Mouse (Mus musculus) limb, embryonic 12.5 days (tissue): ENCODE measurements around the gene Rev3l. TPM values are rescaled to one million over a fixed set of nuclear protein-coding genes. Genes with fewer than 3 reads are reported as not detected.
A peak's percentile ranks its signal among the peaks of the same experiment; 100 is the strongest.

Experiments used
- ATAC-seq: fragments of 200-750 bp; cut with Nextera tagmentation; 2 replicates; pipeline ENCODE4 v1.8.0; 2017; ENCODE audit warnings: low read depth, moderate TSS enrichment; ENCODE audit not compliant: insufficient number of reproducible peaks, insufficient read depth, low FRiP score, low TSS enrichment
- H3K27ac ChIP-seq: fragments of 300-500 bp; sonication (generic); 2 replicates; pipeline ENCODE4 v1.5.1; 2016; ENCODE audit warnings: mild to moderate bottlenecking, moderate library complexity
- H3K27me3 ChIP-seq: fragments of 300-500 bp; sonication (generic); 2 replicates; pipeline ENCODE4 v1.6.1; 2016; ENCODE audit warnings: mild to moderate bottlenecking, moderate library complexity
- H3K36me3 ChIP-seq: fragments of 300-500 bp; sonication (generic); 2 replicates; pipeline ENCODE4 v1.6.1; 2016; ENCODE audit warnings: mild to moderate bottlenecking, moderate library complexity
- H3K4me1 ChIP-seq: fragments of 300-500 bp; sonication (generic); replicated peaks from 2 replicates; pipeline ENCODE4 v1.6.1; 2016
- H3K4me2 ChIP-seq: fragments of 300-500 bp; sonication (generic); 2 replicates; pipeline ENCODE4 v1.6.1; 2016; ENCODE audit warnings: mild to moderate bottlenecking, moderate library complexity
- H3K4me3 ChIP-seq: fragments of 300-500 bp; sonication (generic); replicated peaks from 2 replicates; pipeline ENCODE4 v1.5.1; 2016; ENCODE audit warnings: mild to moderate bottlenecking
- H3K9ac ChIP-seq: fragments of 300-500 bp; sonication (generic); replicated peaks from 2 replicates; pipeline ENCODE4 v1.6.1; 2016; ENCODE audit warnings: mild to moderate bottlenecking, moderate library complexity
- H3K9me3 ChIP-seq: fragments of 300-500 bp; sonication (generic); 2 replicates; pipeline ENCODE4 v1.6.1; 2016; ENCODE audit warnings: mild to moderate bottlenecking, moderate library complexity
- WGBS: fragments of 180-500 bp; shearing (Covaris S2); methylation state at CpG from one replicate; pipeline ENCODE4 v1.1.7; 2016; 5-methylcytosine and 5-hydroxymethylcytosine counted together
- polyA plus RNA-seq: library from polyadenylated mRNA; unstranded; fragments of >200 nt; fragmentation: Nextera tagmentation; extraction: Ambion mirVana; gene quantifications from 2 replicates; pipeline ENCODE4 v1.2.1, GENCODE M21; 2016

Gene Rev3l
- polyA plus RNA-seq: 13.8 TPM in 2 replicates

DNA sequence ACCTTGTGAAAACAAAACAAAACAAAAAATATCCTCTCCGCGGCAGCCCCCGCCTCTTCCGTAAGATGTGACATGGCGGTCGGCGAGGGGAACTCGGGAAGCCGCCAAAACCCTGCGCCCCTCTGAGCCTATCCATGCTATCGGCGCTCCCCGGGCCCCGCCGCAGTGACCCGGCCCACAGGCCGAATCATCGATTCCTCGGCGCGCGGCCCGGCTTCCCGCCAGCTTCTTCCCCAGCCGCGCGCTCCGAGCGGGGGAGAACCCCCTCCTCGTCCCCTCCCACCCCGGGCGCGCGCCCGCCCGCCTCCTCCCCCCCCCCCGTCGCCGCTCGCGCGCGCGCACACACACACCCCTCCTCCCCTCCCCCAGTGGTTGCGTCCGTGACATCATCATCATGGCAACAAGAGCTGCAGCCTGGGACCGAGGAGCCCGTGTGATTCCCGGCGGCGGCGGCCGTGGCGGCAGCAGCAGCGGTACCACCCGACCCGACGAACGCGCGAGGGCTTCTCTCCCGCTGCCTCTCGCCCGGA, at the start of gene Rev3l:
Gene Rev3l, plus strand, starts transcription at position 383 of the 530 bp plus-strand sequence.
- under 1% methylated on average over 50 of the region's 64 CpGs for WGBS
- Histone ChIP-seq H3K27ac (peak within 1 kb of the TSS; percentile 99), H3K4me1 (peaks cover 12% of the 10 kb centered on the region), H3K9ac (peak within 1 kb of the TSS; percentile 91), H3K4me3 (peak within 1 kb of the TSS; percentile 77), H3K4me2 (peak within 1 kb of the TSS; percentile 71), H3K9me3 (peaks cover 7% of the 10 kb centered on the region; the same call in 1 of the 2 replicates), H3K36me3 (0 out of 2 replicates have a peak, but pooled peaks cover 3% of the 10 kb centered on the region), H3K27me3 (no peaks in the 10 kb centered on the region)
- ATAC-seq: peak; percentile 81

DNA sequence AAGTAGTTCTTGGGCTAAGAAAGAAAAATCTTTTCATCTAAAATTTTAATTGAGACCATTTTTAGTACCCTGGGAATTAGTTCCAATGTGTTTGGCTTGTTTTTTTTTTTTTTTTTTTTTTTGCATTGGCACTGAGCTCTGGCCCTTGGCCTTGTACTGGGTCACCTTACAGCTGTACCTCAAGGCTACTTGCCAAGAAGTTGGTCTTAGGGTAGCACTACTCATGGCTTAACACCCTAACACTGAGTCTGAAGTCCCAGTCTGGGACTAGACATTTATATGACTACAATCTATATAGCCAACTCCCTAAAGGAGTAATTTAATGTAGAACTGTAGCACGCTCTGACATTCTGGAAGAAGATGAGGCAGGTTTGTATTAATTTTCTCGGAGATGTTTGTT, 49.4 kb upstream of the Rev3l start:
- no peak overlapping the region for H3K9ac ChIP-seq
- H3K27me3 ChIP-seq: no peaks in the 10 kb centered on the region
- ATAC-seq: no peak
- H3K9me3 ChIP-seq: no peaks in the 10 kb centered on the region
- peaks cover 3% of the 10 kb centered on the region; the same call in 1 of the 2 replicates for H3K36me3 ChIP-seq
- H3K27ac ChIP-seq: no peak overlapping the region
- peaks cover 5% of the 10 kb centered on the region; the same call in 1 of the 2 replicates for H3K4me1 ChIP-seq
- WGBS: 81% methylated on average over 2 of the region's 2 CpGs
- no peak overlapping the region for H3K4me2 ChIP-seq
- no peak overlapping the region for H3K4me3 ChIP-seq

DNA sequence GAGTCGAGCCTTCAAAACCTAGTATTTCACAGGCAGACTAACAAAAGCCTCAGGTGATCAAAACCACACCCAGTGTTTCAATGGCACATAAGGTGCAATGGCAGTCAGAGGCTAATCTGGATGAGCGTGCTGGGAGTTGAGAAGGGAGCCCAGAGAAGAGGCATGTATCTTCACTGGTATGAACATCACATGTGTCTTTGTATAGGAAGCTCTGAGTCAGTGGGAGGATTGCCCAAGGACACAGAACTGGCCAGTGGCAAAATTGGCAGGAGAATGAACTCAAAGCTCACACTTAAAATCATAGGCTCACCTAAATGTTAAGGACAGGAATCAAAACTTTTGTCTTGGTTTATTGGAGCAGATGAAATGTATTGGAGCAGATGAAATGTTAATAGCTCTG, 48.4 kb upstream of the Rev3l start:
- Histone ChIP-seq H3K4me2 (no peak overlapping the region), H3K4me1 (peaks cover 5% of the 10 kb centered on the region; the same call in 1 of the 2 replicates), H3K27me3 (no peaks in the 10 kb centered on the region), H3K9ac (no peak overlapping the region), H3K27ac (no peak overlapping the region), H3K9me3 (no peaks in the 10 kb centered on the region), H3K4me3 (no peak overlapping the region), H3K36me3 (peaks cover 3% of the 10 kb centered on the region; the same call in 1 of the 2 replicates)
- WGBS: 86% methylated on average over 2 of the region's 2 CpGs
- no peak for ATAC-seq

DNA sequence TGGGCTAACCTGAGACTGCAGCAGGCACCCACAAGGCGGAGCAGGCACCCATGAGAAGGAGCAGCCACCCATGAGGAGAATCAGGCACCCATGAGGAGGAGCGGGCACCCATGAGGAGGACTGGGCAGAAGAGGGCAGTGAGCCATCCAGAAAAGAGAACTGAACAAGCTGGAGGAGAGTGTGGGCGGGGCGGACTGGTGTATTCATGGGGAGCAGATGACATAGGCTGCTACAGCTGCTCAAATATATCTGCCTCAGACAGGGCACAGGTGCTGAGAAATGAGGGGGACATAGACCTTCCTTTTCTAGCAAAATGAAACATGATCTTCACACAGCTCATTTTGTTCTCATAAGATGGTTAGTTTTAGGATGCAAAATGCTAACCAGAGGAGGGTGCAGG, 45.1 kb upstream of the Rev3l start:
- ATAC-seq: no peak
- peaks cover 14% of the 10 kb centered on the region for H3K4me1 ChIP-seq
- no peak overlapping the region for H3K4me2 ChIP-seq
- no peak overlapping the region for H3K27ac ChIP-seq
- H3K36me3 ChIP-seq: no peaks in the 10 kb centered on the region
- H3K27me3 ChIP-seq: no peaks in the 10 kb centered on the region
- H3K9ac ChIP-seq: no peak overlapping the region
- H3K4me3 ChIP-seq: no peak overlapping the region
- H3K9me3 ChIP-seq: no peaks in the 10 kb centered on the region
- 89% methylated on average over 4 of the region's 4 CpGs for WGBS

DNA sequence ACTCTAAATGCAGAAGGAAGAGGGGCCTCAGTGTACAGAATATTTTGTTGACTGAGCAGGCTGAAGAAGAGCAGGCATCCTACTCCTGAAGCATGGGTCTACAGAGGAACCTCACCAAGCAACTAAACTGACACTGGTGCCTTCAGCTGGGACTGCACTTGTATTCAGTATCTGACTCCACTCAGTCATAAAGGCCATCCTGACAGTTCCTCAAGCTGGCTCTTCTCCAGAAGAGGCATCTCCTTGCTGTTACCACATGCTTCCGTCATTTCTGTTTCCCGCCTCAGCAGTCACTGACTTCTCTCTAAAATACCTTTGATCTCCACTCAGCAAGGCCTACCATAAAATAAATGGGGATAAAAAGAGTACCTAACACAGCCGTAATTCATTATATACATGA, 44.1 kb upstream of the Rev3l start:
- Histone ChIP-seq H3K9me3 (no peaks in the 10 kb centered on the region), H3K4me2 (no peak overlapping the region), H3K27me3 (no peaks in the 10 kb centered on the region), H3K27ac (no peak overlapping the region), H3K36me3 (no peaks in the 10 kb centered on the region), H3K4me3 (no peak overlapping the region), H3K9ac (no peak overlapping the region), H3K4me1 (peaks cover 15% of the 10 kb centered on the region)
- no peak for ATAC-seq
- 46% methylated on average over 3 of the region's 3 CpGs for WGBS

DNA sequence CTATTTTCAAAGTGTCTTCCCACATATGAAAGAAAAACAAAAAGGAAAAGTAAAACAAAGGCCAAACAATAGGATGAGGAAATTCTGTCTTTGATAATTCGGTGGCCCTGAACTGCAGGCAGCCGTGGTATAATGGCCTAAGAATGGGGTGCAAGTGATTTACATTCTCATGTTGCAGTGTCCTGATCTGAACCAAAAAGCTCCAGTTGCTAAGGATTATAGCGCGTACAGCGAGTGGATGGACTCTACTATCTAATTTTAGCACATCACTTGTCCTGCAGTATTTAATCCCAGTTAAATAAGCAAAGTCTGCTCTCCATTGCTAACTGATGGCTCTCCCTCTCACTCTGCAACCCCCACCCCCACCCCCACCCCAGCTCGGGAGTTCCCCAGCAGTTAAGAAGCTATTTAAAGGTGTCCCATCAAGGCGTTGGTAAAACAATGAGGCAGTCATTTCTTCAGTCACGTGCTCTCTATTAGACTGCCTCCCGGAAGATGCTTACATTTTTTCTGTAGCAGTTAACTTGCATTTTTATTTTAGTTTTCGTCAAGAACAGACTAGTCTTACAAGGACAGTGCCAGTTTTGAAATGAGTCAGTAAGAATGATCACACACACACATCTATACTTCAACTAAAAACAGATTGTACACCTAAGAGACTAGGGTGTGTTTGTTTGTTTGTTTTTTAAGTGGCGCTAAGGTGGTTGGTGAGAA, 40.4 kb upstream of the Rev3l start:
- H3K9me3 ChIP-seq: no peaks in the 10 kb centered on the region
- H3K27ac ChIP-seq: no peak overlapping the region
- H3K4me3 ChIP-seq: no peak overlapping the region
- ATAC-seq: no peak
- H3K4me1 ChIP-seq: peaks cover 10% of the 10 kb centered on the region
- no peaks in the 10 kb centered on the region for H3K27me3 ChIP-seq
- H3K4me2 ChIP-seq: no peak overlapping the region
- no peaks in the 10 kb centered on the region for H3K36me3 ChIP-seq
- 57% methylated on average over 11 of the region's 11 CpGs for WGBS
- no peak overlapping the region for H3K9ac ChIP-seq

DNA sequence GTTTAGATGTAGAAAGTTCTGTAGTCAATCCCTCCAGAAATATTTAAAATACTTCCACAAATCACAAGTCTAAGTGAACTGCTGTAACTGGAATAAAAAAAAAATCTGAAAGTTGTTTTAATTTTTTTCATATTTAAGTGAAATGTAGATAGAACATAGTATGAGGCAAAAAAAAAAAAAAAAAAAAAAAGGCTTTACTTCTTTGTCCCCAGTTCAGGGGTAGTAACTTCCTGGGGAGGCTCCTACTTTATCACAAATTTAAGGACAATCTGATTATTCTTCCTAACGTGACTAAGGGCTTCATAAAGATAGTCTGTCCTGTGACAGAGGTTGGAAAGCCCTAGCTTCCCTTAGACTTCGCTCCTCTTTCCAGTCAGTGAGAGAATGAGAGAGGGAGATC, 39.8 kb upstream of the Rev3l start:
- Histone ChIP-seq H3K4me3 (no peak overlapping the region), H3K9me3 (no peaks in the 10 kb centered on the region), H3K27me3 (no peaks in the 10 kb centered on the region), H3K4me1 (peaks cover 10% of the 10 kb centered on the region), H3K27ac (no peak overlapping the region), H3K36me3 (no peaks in the 10 kb centered on the region), H3K4me2 (no peak overlapping the region), H3K9ac (no peak overlapping the region)
- 76% methylated on average over 2 of the region's 2 CpGs for WGBS
- no peak for ATAC-seq

DNA sequence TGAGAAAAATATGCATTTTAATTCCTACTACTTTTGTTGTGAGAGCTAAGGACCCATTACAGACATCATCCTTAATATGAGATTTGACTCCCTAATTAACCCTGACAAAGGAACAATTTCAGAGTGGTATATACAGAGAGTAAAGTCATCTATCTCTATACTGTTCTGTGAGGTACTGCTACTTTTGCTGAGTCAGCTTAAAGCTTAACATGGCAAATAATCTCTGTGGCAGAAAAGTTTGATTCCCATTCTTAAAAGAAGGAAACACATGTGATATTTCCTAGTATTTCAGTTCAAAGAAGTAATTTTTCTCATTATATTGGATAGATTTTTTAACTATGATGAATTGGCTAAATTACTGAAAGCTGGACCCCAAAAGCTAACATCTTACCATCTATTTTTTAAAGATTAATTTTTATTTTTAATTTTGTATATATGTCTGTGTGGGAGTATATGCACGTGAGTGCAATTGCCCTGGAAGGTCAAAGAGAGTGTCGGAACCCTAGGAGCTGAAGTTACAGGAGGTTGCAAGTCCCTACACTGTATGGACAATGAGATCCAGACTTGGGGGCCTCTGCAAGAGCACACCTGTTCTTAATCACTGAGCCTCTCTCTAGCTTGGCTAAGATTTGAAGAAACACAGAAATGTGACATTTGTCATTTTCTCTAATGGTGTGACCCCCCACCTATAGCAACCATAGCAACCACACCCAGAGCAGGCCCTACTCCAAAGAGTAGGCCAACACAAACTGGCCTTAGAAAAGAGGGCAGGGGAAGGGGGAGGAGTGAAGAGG, 24.0 kb upstream of the Rev3l start:
- Histone ChIP-seq H3K9me3 (no peaks in the 10 kb centered on the region), H3K4me1 (peaks cover 8% of the 10 kb centered on the region), H3K9ac (no peak overlapping the region), H3K27me3 (no peaks in the 10 kb centered on the region), H3K4me3 (no peak overlapping the region), H3K36me3 (0 out of 2 replicates have a peak, but pooled peaks cover 3% of the 10 kb centered on the region), H3K27ac (no peak overlapping the region), H3K4me2 (no peak overlapping the region)
- 23% methylated on average over 2 of the region's 2 CpGs for WGBS
- no peak for ATAC-seq

DNA sequence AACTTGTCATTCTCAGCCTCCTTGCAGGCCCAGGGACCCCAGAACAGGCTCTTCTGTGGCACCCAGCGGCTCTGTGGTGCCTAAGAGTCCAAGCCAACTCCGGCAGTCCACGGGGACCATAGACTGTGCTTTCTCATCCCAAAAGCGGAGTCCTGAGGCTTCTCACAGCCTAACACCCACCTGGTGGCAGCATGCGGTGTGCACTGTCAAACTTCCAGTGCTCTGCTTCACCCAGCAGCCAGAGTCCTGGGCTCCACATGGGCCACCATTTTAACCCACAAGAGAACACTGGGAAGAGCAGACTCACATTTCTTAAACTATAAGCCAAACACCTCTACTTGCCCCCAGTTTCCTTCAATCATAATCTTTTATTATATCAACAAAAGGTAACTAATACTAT, 15.0 kb upstream of the Rev3l start:
- no peak for ATAC-seq
- no peaks in the 10 kb centered on the region for H3K9me3 ChIP-seq
- H3K9ac ChIP-seq: no peak overlapping the region
- H3K27ac ChIP-seq: no peak overlapping the region
- H3K4me1 ChIP-seq: no peaks in the 10 kb centered on the region
- no peak overlapping the region for H3K4me2 ChIP-seq
- WGBS: 81% methylated on average over 5 of the region's 5 CpGs
- H3K4me3 ChIP-seq: no peak overlapping the region
- no peaks in the 10 kb centered on the region for H3K27me3 ChIP-seq
- no peaks in the 10 kb centered on the region for H3K36me3 ChIP-seq

DNA sequence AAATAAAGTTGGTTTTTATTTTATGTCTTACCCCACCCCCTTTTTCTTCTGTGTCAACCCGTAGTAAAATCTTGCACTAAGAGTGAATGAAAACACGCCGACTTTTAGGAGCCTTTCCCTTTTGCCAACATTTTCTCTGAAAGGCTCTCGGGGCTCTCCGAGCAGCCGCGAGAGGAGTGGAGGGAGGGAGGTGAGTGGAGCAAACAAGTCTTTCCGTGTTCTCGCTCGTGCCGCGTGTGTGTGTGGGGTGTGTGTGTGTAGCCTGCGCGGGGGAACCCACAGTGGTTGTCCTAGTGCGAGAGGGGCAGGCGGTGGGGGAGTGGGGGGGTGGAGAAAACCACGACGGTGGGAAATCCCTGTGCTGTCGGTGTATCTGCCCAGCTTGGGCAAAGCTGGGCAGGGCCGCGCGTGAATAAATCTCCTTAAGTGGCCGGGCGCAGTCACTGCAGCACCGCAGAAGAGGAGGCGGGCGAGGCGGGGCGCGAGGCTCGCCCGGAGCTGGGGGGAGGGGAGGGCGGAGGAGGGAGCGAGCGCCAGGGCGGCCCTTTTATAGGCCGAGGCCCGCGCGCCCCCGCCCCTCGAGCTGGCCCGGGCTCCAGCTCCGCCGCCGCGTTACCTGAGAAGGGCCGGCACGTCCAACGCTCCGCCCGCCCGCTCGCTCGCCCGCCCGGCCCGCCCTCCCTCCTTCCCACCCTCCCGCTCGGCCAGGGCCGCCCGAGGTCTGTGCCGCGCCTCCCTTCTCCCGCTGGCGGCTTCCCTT, 762 bp upstream of the Rev3l start:
- H3K27me3 ChIP-seq: no peaks in the 10 kb centered on the region
- peak overlapping the region; percentile 71 for H3K4me2 ChIP-seq
- ATAC-seq: peak; percentile 93
- 0 out of 2 replicates have a peak, but pooled peaks cover 3% of the 10 kb centered on the region for H3K36me3 ChIP-seq
- H3K9ac ChIP-seq: peak overlapping the region; percentile 91
- H3K4me3 ChIP-seq: peak overlapping the region; percentile 77
- H3K27ac ChIP-seq: peak overlapping the region; percentile 99
- WGBS: under 1% methylated on average over 51 of the region's 66 CpGs
- H3K9me3 ChIP-seq: peaks cover 7% of the 10 kb centered on the region; the same call in 1 of the 2 replicates
- peaks cover 12% of the 10 kb centered on the region for H3K4me1 ChIP-seq
